Mouse (Mus musculus) stomach, embryonic 16.5 days (tissue): ENCODE measurements around the gene Tdo2. TPM values are rescaled to one million over a fixed set of nuclear protein-coding genes. Genes with fewer than 3 reads are reported as not detected.

Source experiments
- ATAC-seq: fragments of 200-750 bp; cut with Nextera tagmentation; 2 replicates; pipeline ENCODE4 v1.8.0; 2017; ENCODE audit warnings: moderate number of reproducible peaks, moderate TSS enrichment; ENCODE audit not compliant: insufficient read depth, low FRiP score
- H3K27ac ChIP-seq: fragments of 300-500 bp; sonication (generic); 2 replicates; pipeline ENCODE4 v1.5.1; 2014; ENCODE audit warnings: low read length
- H3K27me3 ChIP-seq: fragments of 300-500 bp; sonication (generic); 2 replicates; pipeline ENCODE4 v1.6.1; 2014; ENCODE audit warnings: low read length, control low read depth, mixed read lengths; ENCODE audit not compliant: control insufficient read depth, insufficient read depth
- H3K36me3 ChIP-seq: fragments of 300-500 bp; sonication (generic); 2 replicates; pipeline ENCODE4 v1.6.1; 2014; ENCODE audit warnings: low read length; ENCODE audit not compliant: control insufficient read depth, insufficient read depth
- H3K4me1 ChIP-seq: fragments of 300-500 bp; sonication (generic); 2 replicates; pipeline ENCODE4 v1.6.1; 2014; ENCODE audit warnings: low read length, control low read depth, mixed read lengths; ENCODE audit not compliant: control insufficient read depth, insufficient read depth
- H3K4me2 ChIP-seq: fragments of 300-500 bp; sonication (generic); 2 replicates; pipeline ENCODE4 v1.6.1; 2014; ENCODE audit warnings: low read depth, low read length, mixed read lengths
- H3K4me3 ChIP-seq: fragments of 300-500 bp; sonication (generic); replicated peaks from 2 replicates; pipeline ENCODE4 v1.5.1; 2014; ENCODE audit warnings: mild to moderate bottlenecking, low read length
- H3K9ac ChIP-seq: fragments of 300-500 bp; sonication (generic); 2 replicates; pipeline ENCODE4 v1.6.1; 2014; ENCODE audit warnings: low read length
- H3K9me3 ChIP-seq: fragments of 300-500 bp; sonication (generic); replicated peaks from 2 replicates; pipeline ENCODE4 v1.6.1; 2016; ENCODE audit warnings: low read length, control low read depth; ENCODE audit not compliant: control insufficient read depth
- WGBS: fragments of 180-500 bp; shearing (Covaris S2); extraction: QIAGEN DNeasy Blood & Tissue Kit; methylation state at CpG from one replicate; pipeline ENCODE4 v1.1.7; 2014; 5-methylcytosine and 5-hydroxymethylcytosine counted together
- polyA plus RNA-seq: library from polyadenylated mRNA; unstranded; fragments of >200 nt; fragmentation: Nextera tagmentation; extraction: Ambion mirVana; gene quantifications from 2 replicates; pipeline ENCODE4 v1.2.1, GENCODE M21; 2015

Tdo2 gene
- polyA plus RNA-seq, 1 experiment from 2014 or later = 0.41 TPM

- H3K36me3 ChIP-seq = no peaks in the 10 kb centered on the region
- no peaks in the 10 kb centered on the region for H3K9me3 ChIP-seq
- no peak overlapping the region for H3K9ac ChIP-seq
- H3K4me1 ChIP-seq = no peaks in the 10 kb centered on the region
- H3K4me2 ChIP-seq = no peak overlapping the region
- H3K27ac ChIP-seq = no peak overlapping the region
- WGBS = 86% methylated on average over 3 of the region's 3 CpGs
- H3K27me3 ChIP-seq = no peaks in the 10 kb centered on the region
- no peak for ATAC-seq
- no peak overlapping the region for H3K4me3 ChIP-seq
Measured at GRCm38 (mm10) chr3:81917354-81917935, 58.6 kb downstream of the Tdo2 start.

- no peak overlapping the region for H3K9ac ChIP-seq
- no peaks in the 10 kb centered on the region for H3K36me3 ChIP-seq
- no peaks in the 10 kb centered on the region for H3K27me3 ChIP-seq
- H3K4me1 ChIP-seq = no peaks in the 10 kb centered on the region
- no peak overlapping the region for H3K4me3 ChIP-seq
- H3K27ac ChIP-seq = no peak overlapping the region
- H3K4me2 ChIP-seq = no peak overlapping the region
- no peak for ATAC-seq
- 58% methylated on average over 5 of the region's 5 CpGs for WGBS
- no peaks in the 10 kb centered on the region for H3K9me3 ChIP-seq
Measured at GRCm38 (mm10) chr3:81916030-81916686, 59.8 kb downstream of the Tdo2 start.

GRCm38 (mm10) chr3:81910286-81911036 is 65.5 kb downstream of the Tdo2 start:
- H3K4me1 ChIP-seq = no peaks in the 10 kb centered on the region
- H3K4me2 ChIP-seq = no peak overlapping the region
- H3K36me3 ChIP-seq = no peaks in the 10 kb centered on the region
- H3K9ac ChIP-seq = no peak overlapping the region
- H3K27ac ChIP-seq = no peak overlapping the region
- 57% methylated on average over 6 of the region's 6 CpGs for WGBS
- no peak for ATAC-seq
- no peaks in the 10 kb centered on the region for H3K27me3 ChIP-seq
- H3K4me3 ChIP-seq = no peak overlapping the region
- no peaks in the 10 kb centered on the region for H3K9me3 ChIP-seq

Other genes with a start within 250 kb of the Tdo2 start
- 19.3 and 22.6 TPM in 2 replicates for gene Ctso, start 43.6 kb downstream of the Tdo2 start, polyA plus RNA-seq
- 0.14 TPM in 1 of 2 replicates, not detected in the other for gene Asic5, start 6.1 kb upstream of the Tdo2 start, polyA plus RNA-seq
- gene Gucy1b1, start 98.5 kb upstream of the Tdo2 start, polyA plus RNA-seq = 53.1 and 53.9 TPM in 2 replicates
- 47.5 and 53.3 TPM in 2 replicates for gene Gucy1a1, start 169.6 kb upstream of the Tdo2 start, polyA plus RNA-seq